Mouse (Mus musculus) frontal cortex, postnatal 14 days (tissue): ENCODE results near the gene Ctag2.

ENCODE experiments used
- DNase-seq, 2 experiments: peaks; one replicate each; pipeline ENCODE4 v3.0.0; 2022; ENCODE audit warnings: low spot score in 2 of 2

Gene Ctag2

DNA sequence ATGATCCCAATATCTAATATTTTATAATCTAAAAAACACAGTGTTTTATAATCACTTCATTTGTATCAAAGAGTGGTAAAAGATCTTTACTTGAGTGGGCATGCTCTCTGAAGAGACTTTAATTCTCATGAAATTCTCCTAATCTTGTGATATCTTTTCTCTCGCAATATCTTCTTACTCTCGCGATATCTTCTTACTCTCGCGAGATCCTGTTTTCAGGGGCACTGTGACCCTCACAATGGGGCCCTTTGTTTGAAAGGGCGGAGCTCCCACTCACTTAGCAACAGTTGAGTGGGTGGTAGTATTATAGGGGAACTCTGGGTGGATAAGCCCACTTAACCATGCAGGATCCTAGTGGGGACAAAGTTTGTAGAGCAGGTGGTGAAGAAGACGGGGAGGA lies at the start of gene Ctag2:
Gene Ctag2 (plus strand): TSS at position 301 of the 400 bp plus-strand sequence.
- no peak for DNase-seq
